Mouse (Mus musculus): ENCODE results near the gene Pla2g12b.
A peak's percentile ranks its signal among the peaks of the same experiment; 100 is the strongest.
"Not testable (repeated sequence)": the region's sequence is repeated elsewhere in the genome, so short reads cannot be mapped to it uniquely, and the experiment has no call there.

Pla2g12b gene

DNA sequence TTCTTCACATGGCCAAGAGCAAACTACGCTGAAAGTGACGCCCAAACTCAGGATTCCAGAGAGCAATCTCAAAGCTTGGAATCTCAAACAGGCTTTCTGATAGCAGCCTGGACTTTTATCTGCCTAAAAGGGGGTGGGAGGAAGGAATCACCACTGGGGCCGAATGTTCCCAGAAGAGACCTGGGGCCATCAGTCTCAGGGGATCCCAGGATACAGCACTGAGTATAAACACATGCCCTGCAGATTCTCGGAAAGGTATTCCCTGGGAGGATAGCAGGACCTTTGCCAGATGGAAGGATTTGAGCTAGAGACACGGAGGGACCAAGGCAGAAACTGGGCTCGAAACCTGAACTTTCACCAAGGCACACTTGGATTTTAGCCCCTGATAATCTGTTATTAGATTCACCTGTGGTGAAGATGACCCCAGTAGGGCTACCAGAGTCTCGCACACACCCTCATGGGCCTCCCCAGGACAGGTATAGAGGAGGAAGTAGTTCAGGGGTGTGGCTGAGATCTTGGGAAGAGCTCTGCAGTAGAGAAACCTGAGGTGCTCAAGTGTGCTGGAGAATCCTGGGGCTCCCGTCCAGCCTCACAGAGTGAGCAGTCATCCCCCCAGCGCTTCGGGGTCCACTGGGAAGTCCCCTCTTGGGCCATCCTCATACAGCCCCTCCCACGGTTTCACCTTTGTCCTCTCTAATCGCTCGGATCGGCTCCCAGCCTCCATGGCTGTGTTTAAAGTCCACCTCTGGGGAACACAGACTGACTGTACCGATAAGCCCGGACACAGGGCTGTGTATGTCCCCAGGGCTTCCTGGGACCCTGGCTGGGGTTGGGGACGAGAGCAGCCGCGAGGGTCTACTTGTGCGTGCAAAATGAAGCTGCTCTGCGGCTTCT is at the start of gene Pla2g12b:
Pla2g12b (plus strand) TSS at position 762 of the 894 bp plus-strand sequence.
- DNase-seq, result no peak

DNA sequence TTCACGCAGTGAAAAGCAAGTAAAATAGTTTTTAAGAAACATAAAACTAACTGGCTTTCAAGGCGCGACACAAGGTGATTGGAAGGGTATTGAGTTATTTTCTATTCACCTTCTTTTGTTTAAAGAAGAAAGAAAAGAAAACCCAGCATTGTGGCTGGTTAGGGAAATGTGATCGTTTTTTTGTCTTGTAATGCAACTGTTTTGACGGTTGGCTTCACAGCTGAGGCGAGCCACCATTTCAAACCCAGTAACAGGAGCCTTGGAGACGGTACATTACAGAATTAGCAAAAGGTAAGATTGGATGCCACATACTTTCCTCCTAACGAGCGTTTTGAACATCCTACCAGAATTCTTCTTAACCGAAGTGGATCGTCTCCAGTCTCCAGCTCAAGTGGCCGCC is 49.3 kb upstream of the Pla2g12b start:
- no peak for DNase-seq

DNA sequence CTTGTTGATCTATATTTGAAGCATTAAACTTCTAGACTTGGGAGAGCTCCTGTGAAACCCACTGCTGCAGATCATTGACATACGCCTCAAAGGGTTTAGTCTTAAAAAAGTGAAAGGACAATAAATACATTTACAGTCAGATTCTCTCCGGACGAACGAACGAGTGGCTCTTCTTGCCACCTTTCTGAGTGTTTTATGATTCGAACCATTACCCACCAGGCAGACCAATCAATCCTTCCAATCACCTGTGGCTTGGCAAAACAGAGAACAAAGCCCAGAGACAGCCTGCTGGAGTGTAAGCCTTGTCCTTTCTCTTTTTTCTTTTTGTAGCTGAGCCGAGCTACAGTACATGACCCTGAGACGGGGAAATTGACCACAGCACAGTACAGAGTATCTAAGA is 48.4 kb upstream of the Pla2g12b start:
- no peak for DNase-seq

DNA sequence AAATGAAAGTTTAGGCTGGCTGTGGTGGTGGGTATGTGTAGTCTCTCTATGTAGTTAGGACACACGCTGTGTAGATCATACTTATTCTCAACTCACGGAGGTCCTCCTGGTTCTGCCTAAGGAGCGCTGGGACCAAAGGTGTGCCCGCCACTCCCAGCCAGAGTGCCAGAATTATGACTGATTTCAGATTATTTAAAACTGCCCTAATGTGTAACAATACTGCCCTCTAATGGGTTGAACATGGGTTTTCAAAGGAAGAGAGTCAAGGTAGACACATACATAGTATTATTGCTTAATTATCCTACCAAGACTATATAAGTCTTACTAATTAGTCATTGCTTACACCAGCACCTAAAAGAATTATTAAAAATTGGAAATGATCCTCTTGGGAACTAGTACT is 44.7 kb upstream of the Pla2g12b start:
- DNase-seq, result no peak

DNA sequence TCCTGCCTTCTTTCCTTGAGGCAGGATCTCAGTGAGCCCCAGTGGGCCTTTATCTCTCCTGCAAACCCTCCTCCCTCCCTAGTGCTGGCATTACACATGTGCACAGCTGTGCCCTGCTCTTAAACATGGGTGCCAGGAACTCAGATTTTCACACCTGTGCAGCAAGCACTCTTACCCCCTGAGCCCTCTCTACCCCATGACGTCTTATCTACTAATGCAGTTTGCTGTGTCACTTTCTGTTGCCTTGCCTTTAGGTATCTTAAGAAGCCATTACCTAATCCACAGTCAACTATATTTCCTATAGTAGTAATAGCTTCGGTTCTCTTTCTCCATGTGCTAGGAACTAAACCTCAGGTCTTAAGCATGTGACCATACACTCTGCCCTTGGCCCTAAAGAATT is 40.3 kb upstream of the Pla2g12b start:
- DNase-seq, result no peak

DNA sequence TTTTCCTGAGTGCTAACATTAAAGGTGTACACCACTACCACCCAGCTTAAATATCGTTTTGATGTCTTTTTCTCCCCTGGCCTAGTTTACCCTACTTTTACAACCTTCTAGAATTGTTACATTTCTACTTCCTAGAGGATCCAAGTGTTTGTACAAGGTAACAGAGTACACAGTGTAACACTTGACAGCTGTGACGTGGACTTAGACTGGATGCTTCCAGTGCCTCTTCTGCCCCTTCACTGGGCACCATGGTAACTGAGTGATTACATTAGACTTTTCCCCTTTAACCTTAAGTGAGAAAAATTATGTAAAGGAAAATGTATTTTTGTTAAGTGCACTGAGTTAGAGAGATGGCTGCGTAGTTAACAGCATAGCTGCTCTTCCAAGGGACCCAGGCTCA is 38.9 kb upstream of the Pla2g12b start:
- DNase-seq, result no peak

DNA sequence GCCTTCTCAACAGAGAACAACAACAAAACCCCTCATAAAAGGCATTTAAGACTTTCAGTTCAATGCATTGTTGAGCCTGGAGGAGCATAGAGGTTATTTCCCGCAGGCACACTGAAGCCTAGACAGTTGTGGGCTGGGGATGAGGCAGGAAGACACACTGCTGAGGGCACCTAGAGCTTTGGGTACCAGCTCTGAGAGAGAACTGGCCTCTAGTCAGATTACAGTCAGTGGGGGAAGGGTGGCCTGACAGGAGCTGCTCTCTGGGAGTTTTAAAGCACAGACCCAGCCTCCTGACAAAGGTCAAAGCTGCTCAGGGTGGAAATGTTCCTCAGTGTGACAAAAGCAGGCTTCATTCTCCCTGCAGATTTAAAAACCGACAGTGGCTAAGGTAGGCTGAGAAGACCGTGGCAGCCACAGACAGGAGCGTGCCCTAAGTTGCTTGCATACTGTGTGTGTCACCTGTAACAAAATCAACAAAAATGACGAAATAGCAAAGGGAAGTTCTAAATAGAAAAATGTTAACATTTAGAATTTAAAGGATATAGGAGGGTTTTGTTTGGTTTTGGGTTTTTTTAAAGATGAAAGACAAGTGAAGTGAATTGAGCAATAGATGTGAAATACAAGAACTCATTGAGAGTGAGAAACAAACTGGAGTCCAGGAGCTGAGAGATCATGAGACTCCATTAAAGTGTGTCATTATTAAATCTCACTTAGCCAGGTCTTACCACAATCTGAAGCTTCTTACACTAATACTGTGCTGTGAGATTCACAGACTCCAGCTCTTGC is 37.5 kb upstream of the Pla2g12b start:
- DNase-seq, result no peak

DNA sequence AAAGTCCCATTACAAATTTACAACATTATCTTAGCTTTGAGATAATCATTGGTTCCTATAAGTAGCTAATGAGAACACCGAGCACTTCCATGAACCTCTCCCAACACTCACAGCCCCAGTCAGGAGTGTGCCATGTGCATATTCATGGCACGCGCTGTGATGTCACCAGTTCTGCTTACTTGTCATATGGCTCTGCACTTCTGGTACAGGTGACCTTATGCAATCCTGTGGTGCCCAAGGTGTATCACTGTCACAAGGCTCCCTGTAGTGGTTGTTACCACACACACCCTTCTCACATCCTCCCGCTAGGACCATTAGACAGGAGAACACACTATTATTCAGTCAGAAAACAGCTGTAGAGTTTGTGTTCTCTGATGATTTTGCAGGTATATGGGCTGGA is 36.7 kb upstream of the Pla2g12b start:
- no peak for DNase-seq

DNA sequence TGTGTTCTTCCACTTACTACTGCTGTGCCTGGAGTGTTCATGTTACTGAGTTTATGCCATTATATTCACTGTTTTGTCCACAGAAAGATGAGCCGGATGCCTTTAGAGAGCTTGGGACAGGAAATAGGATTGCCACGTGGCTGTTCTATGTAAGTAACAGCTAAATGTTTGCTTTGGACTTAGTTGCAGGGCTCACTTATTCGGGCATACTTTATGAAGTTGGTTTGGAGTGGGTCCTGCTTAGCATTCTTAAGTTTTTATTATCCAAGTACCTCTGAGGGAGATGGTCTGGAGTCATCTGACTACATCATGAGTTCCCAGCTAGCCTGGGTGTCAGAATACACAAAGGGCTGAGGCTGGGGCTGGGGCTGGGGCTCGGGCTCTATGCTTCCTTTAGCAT is 36.3 kb upstream of the Pla2g12b start:
- no peak for DNase-seq

DNA sequence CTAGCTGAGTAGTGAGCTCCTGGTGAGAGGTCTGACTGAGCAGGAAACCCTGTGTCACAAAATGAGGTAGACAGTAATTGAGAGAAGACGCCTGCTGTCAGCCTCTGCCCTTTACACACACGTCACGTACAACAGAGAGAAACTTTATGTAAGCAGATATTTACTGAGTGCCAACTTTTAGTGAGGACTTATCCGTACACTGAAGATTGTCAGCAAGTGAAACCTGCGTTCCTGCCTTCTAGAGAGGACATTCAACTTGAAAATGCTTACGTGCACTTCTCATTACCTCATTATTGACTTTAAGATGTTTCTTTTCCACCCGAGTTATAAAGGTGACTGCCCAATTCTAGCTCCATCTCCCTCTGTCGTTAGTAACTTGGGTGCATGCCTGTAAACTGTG is 34.7 kb upstream of the Pla2g12b start:
- DNase-seq, result no peak

DNA sequence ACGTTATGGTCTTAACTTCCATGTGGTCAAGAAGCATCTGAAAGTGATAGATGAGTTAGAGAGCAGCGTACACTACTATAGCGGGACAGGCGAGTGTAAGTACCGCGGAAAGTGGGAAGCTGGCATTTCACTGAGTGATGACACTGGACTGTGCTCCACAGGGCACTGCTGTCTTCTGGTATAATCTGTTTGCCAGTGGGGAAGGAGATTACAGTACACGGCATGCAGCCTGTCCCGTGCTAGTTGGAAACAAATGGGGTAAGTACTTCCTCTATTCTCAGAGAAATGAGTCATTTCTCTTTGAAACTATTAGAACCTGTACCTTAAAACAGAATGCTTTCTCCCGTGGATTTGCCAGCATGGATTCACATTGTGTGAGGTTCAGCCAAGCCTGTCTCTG is 34.0 kb upstream of the Pla2g12b start:
- no peak for DNase-seq

DNA sequence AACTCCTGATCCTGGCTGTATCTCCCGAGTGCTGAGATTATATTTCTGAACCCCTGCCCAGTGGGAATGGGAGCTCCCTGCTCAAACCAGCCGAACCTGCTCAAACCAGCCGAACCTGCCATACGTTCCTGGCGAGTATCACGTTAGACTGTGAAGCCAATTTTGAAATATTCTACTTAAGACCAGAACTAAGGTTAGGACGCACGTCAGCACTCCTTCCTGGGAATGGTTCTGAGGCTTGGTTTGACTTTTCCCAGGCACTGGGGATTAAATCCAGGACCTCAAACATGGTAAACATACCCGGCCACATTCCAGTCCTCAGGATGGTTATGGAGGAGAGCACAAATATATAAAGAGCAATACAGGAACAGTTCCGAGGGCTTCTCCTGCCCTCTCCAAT is 25.6 kb upstream of the Pla2g12b start:
- no peak for DNase-seq

DNA sequence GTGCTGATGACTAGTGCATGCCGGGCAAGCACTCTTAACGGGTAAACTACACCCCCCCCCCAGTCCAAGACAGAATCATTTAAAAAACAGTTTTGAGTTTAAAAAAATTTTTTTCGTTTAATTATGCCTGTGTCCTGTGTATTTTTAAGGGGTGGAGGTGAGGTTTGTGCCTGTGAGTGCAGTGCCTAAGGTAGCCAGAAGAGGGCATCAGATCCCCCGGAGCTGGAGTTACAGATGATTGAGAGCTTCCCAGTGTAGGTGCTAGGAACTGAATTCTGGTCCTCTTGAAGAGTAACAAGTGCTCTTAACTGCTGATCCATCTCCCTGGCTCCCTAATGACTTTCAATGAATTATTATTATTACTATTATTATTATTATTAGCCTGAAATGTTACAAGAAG is 24.7 kb upstream of the Pla2g12b start:
- DNase-seq, result no peak

DNA sequence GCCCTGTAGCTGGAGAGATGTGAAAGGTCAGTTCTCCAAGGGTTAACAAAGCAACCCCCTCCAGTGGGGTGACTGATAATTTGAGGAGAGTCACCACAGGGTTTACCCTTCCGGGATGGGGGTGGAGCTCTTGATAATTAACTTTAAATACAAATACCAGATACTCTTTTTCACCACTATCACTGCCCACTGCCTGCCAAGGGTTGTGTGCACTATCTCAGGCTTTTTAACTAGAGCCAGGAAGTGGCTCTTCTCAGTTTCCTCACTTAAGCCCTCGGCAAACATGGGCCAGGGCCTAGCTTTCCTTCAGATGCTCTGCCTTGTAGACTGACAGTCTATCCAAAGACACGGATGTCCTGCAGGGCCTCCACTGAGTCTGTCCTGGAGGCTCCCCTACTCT is 23.5 kb upstream of the Pla2g12b start:
- DNase-seq, result no peak

DNA sequence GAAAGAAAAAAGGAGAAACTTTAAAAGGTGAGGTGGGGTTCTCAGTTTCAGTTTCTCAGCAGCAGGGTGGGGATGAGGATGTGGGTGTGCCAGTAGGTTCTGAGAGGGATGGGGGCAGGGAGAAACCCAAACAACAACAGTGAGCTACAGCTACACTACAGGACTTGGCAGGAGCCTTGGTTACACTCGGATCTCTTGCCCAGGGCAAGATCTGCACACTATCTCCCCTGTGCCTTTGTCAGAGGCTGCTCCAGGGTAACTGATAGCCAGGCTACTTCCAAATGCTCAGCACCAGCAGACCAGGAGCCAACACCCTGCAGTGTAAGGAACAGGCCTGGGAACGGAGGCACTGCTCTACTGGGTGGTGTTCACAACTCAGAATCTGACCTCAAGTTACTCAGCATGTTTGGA is 23.0 kb upstream of the Pla2g12b start:
- DNase-seq, result no peak

DNA sequence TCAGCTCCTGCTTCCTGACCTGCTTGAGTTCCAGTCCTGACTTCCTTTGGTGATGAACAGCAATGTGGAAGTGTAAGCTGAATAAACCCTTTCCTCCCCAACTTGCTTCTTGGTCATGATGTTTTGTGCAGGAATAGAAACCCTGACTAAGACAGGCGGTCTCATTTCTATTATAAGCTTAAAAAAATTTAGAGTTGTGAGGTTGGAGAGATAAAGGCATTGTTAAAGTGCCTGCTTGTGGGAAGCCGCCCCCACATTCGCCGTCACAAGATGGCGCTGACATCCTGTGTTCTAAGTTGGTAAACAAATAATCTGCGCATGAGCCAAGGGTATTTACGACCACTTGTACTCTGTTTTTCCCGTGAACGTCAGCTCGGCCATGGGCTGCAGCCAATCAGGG is 21.9 kb upstream of the Pla2g12b start:
- DNase-seq, result not testable (repeated sequence)

DNA sequence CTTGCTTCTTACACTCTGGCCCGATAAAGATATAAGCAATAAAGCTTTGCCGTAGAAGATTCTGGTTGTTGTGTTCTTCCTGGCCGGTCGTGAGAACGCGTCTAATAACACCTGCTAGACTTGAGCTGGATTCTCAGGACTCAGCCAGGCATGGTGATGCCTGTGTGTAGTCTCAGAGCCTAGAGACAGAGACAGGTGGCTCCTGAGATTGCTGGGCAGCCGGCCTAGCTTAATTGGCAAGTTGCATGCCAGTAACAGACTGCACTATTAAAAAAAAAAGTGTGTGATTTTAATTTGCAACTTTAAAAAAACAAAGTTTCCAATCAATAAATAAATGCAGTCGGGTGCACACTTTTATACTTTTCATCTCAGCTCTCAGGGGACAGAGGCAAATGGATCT is 16.5 kb upstream of the Pla2g12b start:
- peak; percentile 69 to 75 for DNase-seq

DNA sequence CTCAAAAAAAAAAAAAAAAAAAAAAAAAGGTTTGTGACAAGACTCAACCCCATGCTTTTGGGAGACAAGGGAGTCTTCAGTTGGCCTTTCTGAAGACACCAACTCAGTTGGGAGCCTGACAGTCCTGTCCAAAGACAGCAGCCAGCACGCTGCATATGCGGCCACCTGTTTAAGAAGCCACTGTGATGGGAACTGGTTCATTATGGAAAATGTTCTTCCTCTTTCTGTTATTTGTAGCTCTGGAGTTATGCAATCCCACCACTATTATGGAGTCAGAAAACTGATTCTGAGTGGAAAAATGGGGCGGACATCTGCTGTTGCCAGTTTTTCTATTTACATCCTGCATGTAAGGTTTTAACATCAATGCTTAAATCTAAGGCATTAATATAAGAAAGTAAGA is 13.8 kb upstream of the Pla2g12b start:
- DNase-seq, result no peak

DNA sequence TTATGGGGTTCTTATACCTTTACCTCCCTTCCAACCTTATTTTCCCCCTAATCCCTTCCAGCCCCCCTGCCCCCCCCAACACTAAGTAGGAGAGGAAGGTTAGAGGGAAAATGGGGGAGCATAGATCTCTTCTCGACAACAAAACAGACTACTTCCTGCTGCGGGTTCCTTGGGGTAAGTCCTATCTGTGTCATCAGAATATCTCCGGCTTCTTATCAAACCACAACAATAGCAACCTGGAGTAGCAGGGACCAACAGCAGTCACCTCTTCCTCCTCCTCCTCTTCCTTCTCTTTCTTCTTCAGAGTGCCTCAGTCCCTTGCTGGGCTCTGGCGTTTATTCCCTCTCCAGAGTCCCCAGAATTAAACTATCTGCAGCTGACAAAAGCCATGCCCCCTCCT is 11.6 kb upstream of the Pla2g12b start:
- no peak for DNase-seq

DNA sequence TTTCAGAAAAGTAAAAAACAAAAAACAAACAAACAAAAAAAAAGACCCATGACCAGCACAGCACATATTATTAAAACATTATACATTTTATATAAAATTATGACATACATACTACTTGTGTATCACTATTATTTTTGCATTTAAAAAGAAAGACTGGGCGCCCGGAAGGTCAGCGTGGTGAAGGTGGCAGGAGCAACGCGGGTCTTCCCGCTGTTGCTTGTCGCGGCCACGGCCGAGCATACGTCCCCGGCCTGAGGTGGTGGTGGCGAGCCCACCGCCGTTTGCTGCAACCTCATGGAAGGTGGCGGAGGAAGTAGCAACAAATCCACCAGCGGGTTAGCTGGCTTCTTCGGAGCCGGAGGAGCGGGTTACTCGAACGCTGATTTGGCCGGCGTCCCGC is 8.0 kb upstream of the Pla2g12b start, which contains the start of gene Gm10273:
Gm10273 (plus strand) TSS at position 172 of the 400 bp plus-strand sequence.
- DNase-seq, result not testable (repeated sequence)

DNA sequence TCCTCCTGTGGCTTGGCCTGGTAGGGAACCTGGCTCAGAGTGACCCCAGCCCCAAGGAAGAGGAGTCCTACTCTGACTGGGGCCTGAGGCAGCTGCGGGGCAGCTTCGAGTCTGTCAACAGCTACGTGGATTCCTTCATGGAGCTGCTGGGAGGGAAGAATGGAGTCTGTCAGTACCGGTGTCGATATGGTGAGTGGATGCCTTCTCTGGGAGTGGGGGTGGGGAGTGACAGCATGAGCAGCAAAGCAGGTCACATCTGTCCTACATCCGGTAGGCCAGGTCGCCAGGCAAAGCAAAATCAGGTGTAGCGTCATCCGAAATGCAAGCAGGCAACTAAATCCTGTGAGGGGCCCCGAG is 311 bp downstream of the Pla2g12b start:
- DNase-seq, result no peak

DNA sequence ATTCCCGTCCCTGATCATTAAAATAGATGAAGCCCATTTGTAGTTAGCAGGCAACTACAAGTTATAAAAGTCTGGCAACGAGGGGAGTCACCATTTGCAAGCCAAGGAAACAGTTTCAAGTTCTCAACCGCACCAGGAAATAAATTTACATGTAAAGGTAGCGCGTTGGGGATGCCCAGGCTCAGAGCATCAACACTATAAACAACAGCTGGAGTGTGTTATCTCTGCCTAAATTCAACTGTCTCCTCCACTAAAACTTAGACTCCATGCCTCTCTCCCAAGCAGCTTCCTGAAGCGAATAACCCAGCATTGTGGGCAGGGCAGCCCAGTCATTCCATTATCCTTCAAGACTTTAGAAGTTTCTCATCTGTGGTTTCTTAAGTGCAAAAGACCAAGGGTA is 5.0 kb downstream of the Pla2g12b start:
- DNase-seq, result no peak

DNA sequence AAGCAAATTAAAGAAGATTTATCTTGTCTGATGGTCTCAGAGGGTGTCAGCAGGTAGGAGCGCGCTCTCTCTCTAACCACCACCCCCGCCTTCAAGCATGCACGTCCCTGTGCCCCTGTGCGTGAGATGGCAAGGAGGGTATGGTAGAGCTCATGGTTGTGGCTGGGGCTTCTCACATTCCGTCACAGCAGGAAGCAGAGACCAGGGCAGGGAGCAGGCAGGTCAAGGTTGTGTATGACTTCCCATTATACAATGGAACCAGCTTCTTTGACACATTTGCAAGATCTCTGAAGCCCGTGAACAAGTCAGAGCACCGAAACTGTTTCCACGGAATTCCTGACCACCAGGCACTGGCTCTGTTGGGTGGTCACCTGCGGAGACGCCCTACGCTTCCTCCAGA is 6.8 kb downstream of the Pla2g12b start:
- DNase-seq, result no peak

DNA sequence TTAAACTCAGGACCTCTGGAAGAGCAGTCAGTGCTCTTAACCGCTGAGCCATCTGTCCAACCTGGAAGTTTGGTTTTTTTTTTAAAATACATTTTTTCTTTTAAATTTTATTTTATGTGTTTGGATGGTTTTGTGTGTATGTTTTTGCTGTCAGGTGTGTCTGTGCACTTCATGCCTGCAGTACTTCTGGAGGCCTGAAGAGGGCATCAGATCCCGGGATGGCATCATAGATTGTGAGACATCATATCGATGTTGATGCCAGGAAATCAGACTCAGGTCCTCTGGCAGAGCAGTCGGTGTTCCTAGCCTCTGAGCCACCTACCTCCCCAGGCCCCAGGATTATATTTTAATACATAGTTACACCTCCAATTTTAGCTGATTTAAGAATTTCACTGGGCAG is 10.3 kb downstream of the Pla2g12b start:
- no peak for DNase-seq
